Mouse (Mus musculus) heart, embryonic 10.5 days (tissue): ENCODE measurements around the gene Mef2d. TPM values are rescaled to one million over a fixed set of nuclear protein-coding genes. Genes with fewer than 3 reads are reported as not detected.

Experiments
- DNase-seq: peaks from one replicate; pipeline ENCODE4 v3.0.0-alpha.2; 2017; ENCODE audit warnings: low spot score
- H3K27ac ChIP-seq: fragments of 300-500 bp; sonication (generic); 2 replicates; pipeline ENCODE4 v1.5.1; 2016; ENCODE audit warnings: mild to moderate bottlenecking
- H3K27me3 ChIP-seq: fragments of 300-500 bp; sonication (generic); 2 replicates; pipeline ENCODE4 v1.6.1; 2016; ENCODE audit warnings: mild to moderate bottlenecking; ENCODE audit not compliant: poor library complexity, insufficient read depth, severe bottlenecking
- H3K36me3 ChIP-seq: fragments of 300-500 bp; sonication (generic); 2 replicates; pipeline ENCODE4 v1.6.1; 2016; ENCODE audit warnings: mild to moderate bottlenecking, moderate library complexity
- H3K4me1 ChIP-seq: fragments of 300-500 bp; sonication (generic); 2 replicates; pipeline ENCODE4 v1.6.1; 2016; ENCODE audit warnings: mild to moderate bottlenecking
- H3K4me3 ChIP-seq: fragments of 300-500 bp; sonication (generic); 2 replicates; pipeline ENCODE4 v1.5.1; 2016; ENCODE audit warnings: mild to moderate bottlenecking, moderate library complexity
- H3K9me3 ChIP-seq: fragments of 300-500 bp; sonication (generic); 2 replicates; pipeline ENCODE4 v1.6.1; 2016; ENCODE audit warnings: mild to moderate bottlenecking, moderate library complexity
- WGBS: fragments of 180-500 bp; shearing (Covaris S2); methylation state at CpG from one replicate; pipeline ENCODE4 v1.1.7; 2016; 5-methylcytosine and 5-hydroxymethylcytosine counted together
- polyA plus RNA-seq: library from polyadenylated mRNA; unstranded; fragments of >200 nt; fragmentation: Nextera tagmentation; extraction: Ambion mirVana; gene quantifications from 2 replicates; pipeline ENCODE4 v1.2.1, GENCODE M21; 2016

The Mef2d gene
- 35.8 and 47.3 TPM in 2 replicates for polyA plus RNA-seq

DNA sequence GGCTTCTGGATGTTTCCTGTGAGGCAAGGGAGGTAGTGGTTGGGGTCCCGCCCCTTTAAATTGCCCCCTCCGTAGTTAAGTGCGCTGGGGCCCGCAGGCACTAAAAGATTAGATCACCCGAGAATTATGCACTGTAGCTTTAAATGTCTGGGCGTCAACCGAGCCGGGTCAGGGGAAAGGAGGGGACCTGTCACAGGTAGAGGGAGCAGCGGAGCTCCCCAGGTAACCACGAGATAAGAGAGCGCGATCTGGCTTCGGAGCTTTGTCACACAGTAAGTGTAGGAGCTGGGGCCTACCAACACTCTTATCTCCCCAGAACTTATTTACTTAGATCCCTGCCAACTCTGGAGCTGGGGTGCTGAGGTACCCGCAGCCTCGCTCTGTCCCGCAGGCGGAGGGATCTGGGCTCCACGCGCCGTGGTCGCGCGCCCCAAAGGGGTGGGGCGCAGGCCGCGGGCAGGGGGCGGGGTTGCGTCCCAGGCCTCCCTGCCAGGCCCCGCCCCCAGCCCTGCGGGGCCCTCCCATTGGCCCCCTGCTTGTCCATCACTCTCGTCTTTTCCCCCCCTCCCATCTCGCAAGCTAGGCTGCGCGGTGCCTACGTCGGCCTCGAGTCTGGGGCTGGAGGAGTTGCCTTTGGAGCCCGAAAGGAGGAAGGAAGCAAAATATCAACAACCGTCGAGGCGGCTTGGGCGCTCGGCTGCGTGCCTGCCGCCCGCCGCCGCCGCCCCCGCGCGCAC, at the start of gene Mef2d:
TSS of gene Mef2d (plus strand) at position 586 of the 737 bp plus-strand sequence.
- H3K36me3 ChIP-seq: 0 out of 2 replicates have a peak, but pooled peaks cover 2% of the 10 kb centered on the region
- peak within 1 kb of the TSS; percentile 89 for H3K4me3 ChIP-seq
- no peaks in the 10 kb centered on the region for H3K9me3 ChIP-seq
- DNase-seq: peak; percentile 98
- 1% methylated on average over 52 of the region's 52 CpGs for WGBS
- peaks cover 84% of the 10 kb centered on the region for H3K4me1 ChIP-seq
- H3K27ac ChIP-seq: peak within 1 kb of the TSS; percentile 95
- no peaks in the 10 kb centered on the region for H3K27me3 ChIP-seq

GRCm38 (mm10) chr3:88094126-88094525, 48.0 kb upstream of the Mef2d start:
- no peaks in the 10 kb centered on the region for H3K9me3 ChIP-seq
- WGBS: 60% methylated on average over 5 of the region's 5 CpGs
- peaks cover 88% of the 10 kb centered on the region for H3K36me3 ChIP-seq
- no peaks in the 10 kb centered on the region for H3K27me3 ChIP-seq
- no peak overlapping the region for H3K4me3 ChIP-seq
- H3K27ac ChIP-seq: no peak overlapping the region
- DNase-seq: no peak
- H3K4me1 ChIP-seq: peaks cover 5% of the 10 kb centered on the region

DNA sequence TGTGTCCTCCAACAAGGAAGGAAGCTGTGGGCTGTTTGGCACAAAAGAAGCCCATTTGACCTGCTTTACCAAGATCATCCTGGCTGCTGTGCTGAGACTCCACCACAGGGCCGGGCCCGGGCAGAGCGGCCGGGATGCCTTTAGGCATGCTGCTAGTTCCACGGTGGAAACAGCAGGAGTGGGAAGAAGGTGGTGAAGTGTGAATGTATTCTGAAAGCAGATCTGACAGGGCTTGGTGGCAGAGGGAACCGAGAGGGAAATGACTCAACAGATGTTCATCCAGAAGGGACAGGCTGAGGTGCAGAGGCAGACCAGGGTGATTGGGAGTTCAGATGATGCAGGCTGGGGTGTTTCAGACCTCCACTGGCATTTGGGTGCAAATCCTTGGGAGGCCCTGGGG, 44.5 kb upstream of the Mef2d start:
- WGBS: 67% methylated on average over 6 of the region's 6 CpGs
- DNase-seq: no peak
- H3K4me3 ChIP-seq: no peak overlapping the region
- H3K4me1 ChIP-seq: peaks cover 10% of the 10 kb centered on the region
- H3K27ac ChIP-seq: no peak overlapping the region
- no peaks in the 10 kb centered on the region for H3K9me3 ChIP-seq
- H3K36me3 ChIP-seq: peaks cover 83% of the 10 kb centered on the region
- no peaks in the 10 kb centered on the region for H3K27me3 ChIP-seq

- H3K27ac ChIP-seq: no peak overlapping the region
- H3K36me3 ChIP-seq: peaks cover 83% of the 10 kb centered on the region
These were observed 41.9 kb upstream of the Mef2d start for GRCm38 (mm10) chr3:88100251-88100650.

DNA sequence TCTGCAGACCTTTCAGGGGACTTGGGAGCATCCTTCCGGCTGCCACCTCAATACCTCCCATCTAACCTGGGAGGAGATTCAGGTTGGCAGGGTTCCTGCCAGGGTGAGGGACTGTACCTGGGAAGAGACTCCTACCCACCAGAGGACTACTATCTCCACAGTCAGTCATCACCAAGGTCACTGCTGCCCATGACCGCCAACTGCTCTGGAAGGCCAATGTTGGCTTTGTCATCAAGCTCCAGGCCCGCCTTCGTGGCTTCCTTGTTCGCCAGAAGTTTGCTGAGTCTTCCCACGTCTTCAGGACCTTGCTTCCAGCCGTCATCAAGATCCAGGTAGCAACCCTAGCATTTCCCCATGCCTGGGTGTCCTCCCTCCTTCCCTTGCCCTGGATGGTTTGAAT, 40.4 kb upstream of the Mef2d start:
- no peaks in the 10 kb centered on the region for H3K27me3 ChIP-seq
- H3K4me3 ChIP-seq: no peak overlapping the region
- H3K27ac ChIP-seq: no peak overlapping the region
- DNase-seq: no peak
- H3K9me3 ChIP-seq: no peaks in the 10 kb centered on the region
- WGBS: 84% methylated on average over 7 of the region's 7 CpGs
- peaks cover 6% of the 10 kb centered on the region for H3K4me1 ChIP-seq
- peaks cover 93% of the 10 kb centered on the region for H3K36me3 ChIP-seq

More at GRCm38 (mm10) chr3:88100251-88100650, 41.9 kb upstream of the Mef2d start:
- Histone ChIP-seq H3K4me3 (no peak overlapping the region), H3K4me1 (peaks cover 6% of the 10 kb centered on the region), H3K27me3 (no peaks in the 10 kb centered on the region), H3K9me3 (no peaks in the 10 kb centered on the region)
- WGBS: 78% methylated on average over 3 of the region's 3 CpGs
- DNase-seq: no peak

DNA sequence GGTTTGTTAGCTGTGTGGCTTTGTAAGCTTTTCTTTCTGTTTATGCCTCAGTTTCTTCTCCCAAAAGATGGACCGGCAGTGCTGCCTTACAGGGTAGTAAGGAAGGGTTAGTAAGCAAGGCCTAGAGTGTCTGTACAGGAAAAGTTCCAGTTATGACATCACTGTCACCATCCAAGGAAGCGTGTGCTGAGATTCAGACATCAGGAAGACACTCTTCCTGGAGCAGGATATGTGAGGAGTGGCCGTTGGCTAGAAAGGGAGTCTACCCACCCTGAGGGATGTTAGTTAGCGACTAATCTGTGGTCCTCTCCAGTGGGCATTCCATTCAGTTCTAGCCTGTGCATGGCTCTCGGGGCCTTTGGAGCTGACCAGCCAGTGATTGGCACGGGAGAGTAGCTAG, 40.0 kb upstream of the Mef2d start:
- Histone ChIP-seq H3K36me3 (peaks cover 92% of the 10 kb centered on the region), H3K4me3 (no peak overlapping the region), H3K4me1 (peaks cover 6% of the 10 kb centered on the region), H3K27me3 (no peaks in the 10 kb centered on the region), H3K27ac (no peak overlapping the region), H3K9me3 (no peaks in the 10 kb centered on the region)
- no peak for DNase-seq
- 84% methylated on average over 6 of the region's 6 CpGs for WGBS

DNA sequence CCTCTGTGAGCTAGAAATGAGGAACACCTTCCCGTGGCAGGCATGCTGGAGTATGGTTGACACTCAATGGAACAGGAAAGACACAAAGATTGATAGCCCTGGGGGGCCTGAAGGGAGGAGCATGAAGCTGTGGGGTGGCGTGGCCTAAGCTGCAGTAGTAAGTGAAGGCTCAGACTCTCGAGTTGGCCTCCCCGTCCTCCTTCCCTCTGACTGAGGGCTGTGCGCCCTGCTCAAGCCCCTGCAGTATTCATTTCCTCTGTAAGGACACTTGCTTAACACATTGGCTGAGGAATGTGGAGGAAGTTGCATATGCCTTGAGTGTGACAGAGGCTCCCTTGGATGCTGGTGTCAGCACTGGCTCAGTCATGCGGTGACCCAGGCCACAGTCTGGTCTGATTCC, 39.6 kb upstream of the Mef2d start:
- Histone ChIP-seq H3K4me3 (no peak overlapping the region), H3K27ac (no peak overlapping the region), H3K27me3 (no peaks in the 10 kb centered on the region), H3K9me3 (no peaks in the 10 kb centered on the region), H3K36me3 (peaks cover 92% of the 10 kb centered on the region), H3K4me1 (peaks cover 6% of the 10 kb centered on the region)
- WGBS: 76% methylated on average over 6 of the region's 6 CpGs
- no peak for DNase-seq

DNA sequence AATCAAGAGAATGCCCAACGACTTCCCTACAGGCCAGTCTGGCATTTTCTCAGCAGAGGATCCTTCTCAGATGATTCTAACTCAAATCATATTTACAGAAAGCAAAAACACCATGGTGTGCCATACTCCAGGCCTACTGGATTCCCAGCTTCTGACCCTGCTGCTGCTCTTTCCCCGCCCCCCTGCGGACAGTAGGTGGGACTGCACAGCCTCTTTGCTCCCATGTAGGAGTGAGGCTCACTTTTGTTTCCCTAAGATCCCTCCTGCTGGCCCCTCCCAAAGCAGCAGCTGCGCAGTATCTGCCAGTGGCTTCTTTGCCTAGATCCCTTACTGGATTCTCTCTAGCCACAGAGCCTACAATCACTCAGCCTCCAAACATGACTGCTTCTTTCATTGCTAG, 36.0 kb upstream of the Mef2d start:
- no peak for DNase-seq
- Histone ChIP-seq H3K4me3 (no peak overlapping the region), H3K9me3 (no peaks in the 10 kb centered on the region), H3K4me1 (peaks cover 6% of the 10 kb centered on the region), H3K36me3 (peaks cover 94% of the 10 kb centered on the region), H3K27ac (no peak overlapping the region), H3K27me3 (no peaks in the 10 kb centered on the region)
- WGBS: 73% methylated on average over 4 of the region's 4 CpGs

DNA sequence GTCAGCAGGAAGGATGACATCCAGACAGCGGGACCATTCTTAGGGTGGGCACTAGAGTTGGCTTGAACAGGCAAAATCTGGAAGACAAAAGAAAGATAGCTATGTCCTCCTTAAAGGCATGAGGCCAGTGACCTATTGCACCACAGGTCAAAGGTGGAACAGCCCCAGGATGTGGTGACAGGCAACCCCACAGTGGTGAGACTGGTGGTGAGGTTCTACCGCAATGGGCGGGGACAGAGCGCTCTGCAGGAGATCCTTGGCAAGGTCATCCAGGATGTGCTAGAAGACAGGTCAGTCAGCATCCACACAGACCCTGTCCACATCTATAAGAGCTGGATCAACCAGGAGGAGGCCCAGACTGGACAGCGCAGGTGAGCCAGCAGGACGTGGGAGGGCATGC, 33.0 kb upstream of the Mef2d start:
- Histone ChIP-seq H3K4me1 (peaks cover 14% of the 10 kb centered on the region), H3K9me3 (no peaks in the 10 kb centered on the region), H3K27ac (no peak overlapping the region), H3K27me3 (no peaks in the 10 kb centered on the region), H3K36me3 (peaks cover 92% of the 10 kb centered on the region), H3K4me3 (no peak overlapping the region)
- WGBS: 91% methylated on average over 6 of the region's 6 CpGs
- no peak for DNase-seq

GRCm38 (mm10) chr3:88114396-88114795, 27.8 kb upstream of the Mef2d start:
- Histone ChIP-seq H3K4me3 (no peak overlapping the region), H3K27me3 (no peaks in the 10 kb centered on the region), H3K4me1 (peaks cover 24% of the 10 kb centered on the region), H3K36me3 (peaks cover 93% of the 10 kb centered on the region), H3K27ac (peak overlapping the region; percentile 76; the same call in 1 of the 2 replicates), H3K9me3 (no peaks in the 10 kb centered on the region)
- WGBS: 49% methylated on average over 12 of the region's 12 CpGs
- peak; percentile 86 for DNase-seq

DNA sequence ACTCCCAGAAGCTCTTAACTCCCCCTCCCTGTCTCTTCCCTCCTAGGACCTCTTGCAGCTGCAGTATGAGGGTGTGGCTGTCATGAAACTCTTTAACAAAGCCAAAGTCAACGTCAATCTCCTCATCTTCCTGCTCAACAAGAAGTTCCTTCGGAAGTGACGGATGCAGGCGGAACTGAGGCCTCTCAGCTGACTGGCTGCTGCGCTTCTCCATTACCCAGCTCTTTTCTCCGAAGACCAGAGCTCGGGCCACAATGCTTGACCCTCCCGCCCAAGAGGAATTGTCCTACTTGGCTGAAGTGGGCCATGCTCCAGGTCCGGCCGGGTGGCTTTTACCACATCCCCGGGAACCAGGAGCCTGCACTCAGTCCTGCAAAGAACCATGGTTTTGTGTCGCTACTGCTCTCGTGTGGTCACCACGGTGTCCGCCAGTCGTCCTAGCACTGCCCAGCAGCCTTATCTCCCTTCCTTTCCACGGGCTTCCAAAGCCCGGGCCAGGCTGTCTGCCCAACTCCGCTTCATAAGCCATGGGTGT, 22.0 kb upstream of the Mef2d start:
- Histone ChIP-seq H3K27ac (peak overlapping the region; percentile 82), H3K36me3 (peaks cover 53% of the 10 kb centered on the region), H3K4me1 (peaks cover 24% of the 10 kb centered on the region), H3K9me3 (no peaks in the 10 kb centered on the region), H3K27me3 (no peaks in the 10 kb centered on the region), H3K4me3 (no peak overlapping the region)
- no peak for DNase-seq
- WGBS: 62% methylated on average over 19 of the region's 19 CpGs

GRCm38 (mm10) chr3:88121164-88122131, 20.7 kb upstream of the Mef2d start:
- H3K4me3 ChIP-seq: no peak overlapping the region
- DNase-seq: peak; percentile 83
- peak overlapping the region; percentile 82 for H3K27ac ChIP-seq
- peaks cover 27% of the 10 kb centered on the region for H3K4me1 ChIP-seq
- no peaks in the 10 kb centered on the region for H3K9me3 ChIP-seq
- 41% methylated on average over 14 of the region's 14 CpGs for WGBS
- H3K36me3 ChIP-seq: peaks cover 42% of the 10 kb centered on the region
- H3K27me3 ChIP-seq: no peaks in the 10 kb centered on the region

DNA sequence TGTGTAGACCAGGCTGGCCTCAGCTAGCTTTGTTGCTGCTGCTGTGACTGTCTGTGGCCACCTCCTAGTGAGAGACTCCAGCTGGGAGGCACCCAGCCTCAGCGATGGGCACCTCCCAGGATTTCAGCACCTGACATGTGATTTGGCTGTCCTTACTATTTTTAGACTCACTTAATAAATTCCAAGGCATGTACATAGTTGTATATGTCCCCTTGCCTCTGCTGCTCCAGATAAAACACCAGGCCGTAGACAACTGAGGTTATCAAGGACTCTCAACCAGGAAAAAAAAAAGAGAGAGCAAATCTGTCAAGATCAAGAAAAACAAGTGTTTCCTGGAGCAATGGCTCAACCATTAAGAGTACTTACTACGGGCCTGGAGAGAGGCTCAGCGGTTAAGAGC, 17.0 kb upstream of the Mef2d start:
- H3K27me3 ChIP-seq: no peaks in the 10 kb centered on the region
- no peak overlapping the region for H3K4me3 ChIP-seq
- WGBS: 25% methylated on average over 4 of the region's 4 CpGs
- no peak for DNase-seq
- peaks cover 23% of the 10 kb centered on the region for H3K4me1 ChIP-seq
- H3K36me3 ChIP-seq: peaks cover 10% of the 10 kb centered on the region
- peak overlapping the region; percentile 60; the same call in 1 of the 2 replicates for H3K27ac ChIP-seq
- H3K9me3 ChIP-seq: no peaks in the 10 kb centered on the region
